In genomic region chrX:138170146-138170545, GRCm38 (mm10) we compare ENCODE assay signal across 8 mouse cellular contexts. TPM values are rescaled to one million over a fixed set of nuclear protein-coding genes. Genes with fewer than 3 reads are reported as not detected.
DNase-seq lines count a peak whose midpoint lies in the region; ATAC-seq and TF ChIP-seq lines count a peak whose summit lies in the region.

No protein-coding gene starts in this region.

- TF ChIP-seq CTCF in heart, postnatal 0 days (IDR thresholded peaks at IDR 0.05; ENCODE audit: low read depth) = peak; percentile 48
- TF ChIP-seq CTCF in liver, postnatal 0 days (IDR thresholded peaks at IDR 0.05; ENCODE audit: low read depth) = peak; percentile 48
- peak; percentile 72 for TF ChIP-seq CTCF in midbrain, postnatal 0 days (IDR thresholded peaks at IDR 0.05)

- intact Hi-C loops in heart, postnatal 25 days (cut with DNase I) = no loop called here

- no peak overlapping the region for H3K4me3 ChIP-seq in heart, postnatal 0 days (ENCODE audit: low read depth, low read length)
- H3K4me3 ChIP-seq in liver, postnatal 0 days (ENCODE audit: low read depth, low read length) = no peak overlapping the region
- H3K4me3 ChIP-seq in liver, embryonic 12.5 days = no peak overlapping the region
- H3K4me3 ChIP-seq in midbrain, postnatal 0 days (ENCODE audit: low read depth, low read length) = no peak overlapping the region

- 12% methylated on average over 3 of the region's 3 CpGs for WGBS in heart, postnatal 0 days
- WGBS in liver, postnatal 0 days (ENCODE audit: insufficient replicate concordance) = 17% methylated on average over 3 of the region's 3 CpGs
- 16% methylated on average over 3 of the region's 3 CpGs for WGBS in liver, embryonic 12.5 days (ENCODE audit: insufficient replicate concordance)
- 8% methylated on average over 3 of the region's 3 CpGs for WGBS in midbrain, postnatal 0 days

- no peak for ATAC-seq in heart, postnatal 0 days (ENCODE audit: insufficient read depth, low read depth)
- ATAC-seq in liver, postnatal 0 days = no peak
- no peak for ATAC-seq in liver, embryonic 12.5 days
- no peak for ATAC-seq in midbrain, postnatal 0 days (ENCODE audit: low FRiP score)

- peak; percentile 8 for DNase-seq in heart, postnatal 0 days (ENCODE audit: low spot score)
- DNase-seq in heart, postnatal 25 days (ENCODE audit: low spot score) = no peak
- DNase-seq in liver, postnatal 0 days = no peak
- peak; percentile 3 for DNase-seq in adipocyte (ENCODE audit: low spot score)
- peak; percentile 52 for DNase-seq in midbrain, postnatal 0 days (ENCODE audit: low spot score)
- no peak for DNase-seq in spleen, adult 12 weeks (ENCODE audit: low spot score)
- DNase-seq in yolk sac, embryonic 10.5 days (ENCODE audit: low spot score) = no peak

- H3K4me1 ChIP-seq in heart, postnatal 0 days (ENCODE audit: control insufficient read depth, insufficient read depth) = no peaks in the 10 kb centered on the region
- no peaks in the 10 kb centered on the region for H3K4me1 ChIP-seq in liver, postnatal 0 days (ENCODE audit: insufficient read depth)
- H3K4me1 ChIP-seq in liver, embryonic 12.5 days = no peaks in the 10 kb centered on the region
- no peaks in the 10 kb centered on the region for H3K4me1 ChIP-seq in midbrain, postnatal 0 days (ENCODE audit: insufficient read depth, low read length)

- no peaks in the 10 kb centered on the region for H3K27me3 ChIP-seq in heart, postnatal 0 days (ENCODE audit: control insufficient read depth, insufficient read depth, low read length)
- H3K27me3 ChIP-seq in liver, postnatal 0 days (ENCODE audit: insufficient read depth, low read length) = no peaks in the 10 kb centered on the region
- H3K27me3 ChIP-seq in liver, embryonic 12.5 days (replicated peaks) = no peaks in the 10 kb centered on the region
- no peaks in the 10 kb centered on the region for H3K27me3 ChIP-seq in midbrain, postnatal 0 days (ENCODE audit: insufficient read depth, low read length)

- H3K36me3 ChIP-seq in heart, postnatal 0 days (replicated peaks; ENCODE audit: control insufficient read depth, insufficient read depth, low read length) = no peaks in the 10 kb centered on the region
- no peaks in the 10 kb centered on the region for H3K36me3 ChIP-seq in liver, postnatal 0 days (replicated peaks; ENCODE audit: insufficient read depth, low read length)
- H3K36me3 ChIP-seq in liver, embryonic 12.5 days = no peaks in the 10 kb centered on the region
- H3K36me3 ChIP-seq in midbrain, postnatal 0 days (ENCODE audit: insufficient read depth, low read length) = no peaks in the 10 kb centered on the region

- H3K9ac ChIP-seq in heart, postnatal 0 days (replicated peaks; ENCODE audit: low read depth, low read length) = no peak overlapping the region
- H3K9ac ChIP-seq in liver, postnatal 0 days (replicated peaks) = no peak overlapping the region
- no peak overlapping the region for H3K9ac ChIP-seq in liver, embryonic 12.5 days
- H3K9ac ChIP-seq in midbrain, postnatal 0 days (replicated peaks; ENCODE audit: low read length, poor library complexity, severe bottlenecking) = no peak overlapping the region

- no peak for TF ChIP-seq EP300 in heart, postnatal 0 days (IDR thresholded peaks at IDR 0.05; ENCODE audit: low read depth)
- TF ChIP-seq EP300 in liver, postnatal 0 days (IDR thresholded peaks at IDR 0.05; ENCODE audit: low read depth) = no peak

- H3K9me3 ChIP-seq in heart, postnatal 0 days (replicated peaks; ENCODE audit: control insufficient read depth, low read length) = no peaks in the 10 kb centered on the region
- no peaks in the 10 kb centered on the region for H3K9me3 ChIP-seq in liver, postnatal 0 days (ENCODE audit: low read length)
- no peaks in the 10 kb centered on the region for H3K9me3 ChIP-seq in liver, embryonic 12.5 days (replicated peaks)
- no peaks in the 10 kb centered on the region for H3K9me3 ChIP-seq in midbrain, postnatal 0 days (ENCODE audit: low read length)

- H3K27ac ChIP-seq in heart, postnatal 0 days (ENCODE audit: low read depth) = no peak overlapping the region
- no peak overlapping the region for H3K27ac ChIP-seq in liver, postnatal 0 days (ENCODE audit: low read depth)
- H3K27ac ChIP-seq in liver, embryonic 12.5 days = no peak overlapping the region
- H3K27ac ChIP-seq in midbrain, postnatal 0 days (ENCODE audit: low read depth, low read length) = no peak overlapping the region

- no peak overlapping the region for H3K4me2 ChIP-seq in heart, postnatal 0 days (ENCODE audit: low read depth, low read length)
- H3K4me2 ChIP-seq in liver, postnatal 0 days (ENCODE audit: low read depth, low read length) = no peak overlapping the region
- no peak overlapping the region for H3K4me2 ChIP-seq in liver, embryonic 12.5 days
- no peak overlapping the region for H3K4me2 ChIP-seq in midbrain, postnatal 0 days (ENCODE audit: low read depth, low read length, poor library complexity, severe bottlenecking)

RNA-seq across cellular contexts. Expression of gene Tex13a, which starts 39.2 kb away (rescaled TPM):
- not detected in 2 replicates for total RNA-seq in heart, postnatal 0 days (2014; rRNA removed; ENCODE audit: low replicate concordance)
- polyA plus RNA-seq in heart, postnatal 0 days (2015; fragmentation: Nextera tagmentation; extraction: Ambion mirVana) = not detected in 2 replicates
- not detected for total RNA-seq in heart, postnatal 25 days (2021)
- polyA plus RNA-seq in liver, postnatal 0 days (2015; fragmentation: Nextera tagmentation; extraction: Ambion mirVana) = not detected in 2 replicates
- not detected in 2 replicates for polyA plus RNA-seq in liver, embryonic 12.5 days (2016; fragmentation: Nextera tagmentation; extraction: Ambion mirVana)
- not detected in 2 replicates for total RNA-seq in midbrain, postnatal 0 days (2014; rRNA removed)
- not detected in 2 replicates for polyA plus RNA-seq in midbrain, postnatal 0 days (2015; fragmentation: Nextera tagmentation; extraction: Ambion mirVana)

Comparison
In these comparisons a context has a peak if more than half of its experiments do, and no peak if none do; other contexts are left out.
1. DNase-seq: peak in heart, postnatal 0 days (single experiment), adipocyte (single experiment) and midbrain, postnatal 0 days (single experiment); none in heart, postnatal 25 days (single experiment), liver, postnatal 0 days (single experiment), spleen, adult 12 weeks (single experiment) and yolk sac, embryonic 10.5 days (single experiment).
2. Peak in every context shown above with its lines, with median percentiles within 50 percentile points of each other: CTCF ChIP-seq.